Mouse (Mus musculus): ENCODE results near the gene Ncstn. TPM values are rescaled to one million over a fixed set of nuclear protein-coding genes. Genes with fewer than 3 reads are reported as not detected.
A peak's percentile ranks its signal among the peaks of the same experiment; 100 is the strongest.

Ncstn gene
- polyA plus RNA-seq, 1 experiment from 2014 or later, result 107 TPM

DNA sequence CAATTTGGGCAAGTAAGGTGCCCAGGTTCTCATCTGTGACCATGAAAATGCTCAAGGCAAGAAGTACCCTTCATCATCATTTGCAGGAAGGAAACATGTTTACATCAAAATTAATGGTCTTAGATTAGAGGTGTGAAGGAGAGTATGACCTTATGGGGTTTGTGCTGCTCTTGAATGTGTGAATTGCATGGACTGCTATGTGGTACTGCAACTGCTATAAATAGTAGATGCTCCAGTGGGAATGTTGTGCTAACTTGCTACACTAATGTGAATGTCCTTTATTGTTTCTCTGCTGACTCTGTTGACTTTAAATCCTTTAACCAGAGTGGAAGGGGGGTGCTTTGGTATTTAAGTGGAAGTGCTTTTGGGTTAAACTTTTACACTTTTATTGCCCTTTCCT lies 11.7 kb upstream of the Ncstn start:
- Histone ChIP-seq H3K9ac (ENCODE audit: low read depth, low read length) (no peak overlapping the region), H3K27me3 (ENCODE audit: control insufficient read depth, insufficient read depth, low read depth, low read length) (no peaks in the 10 kb centered on the region), H3K4me3 (ENCODE audit: low read depth, low read length) (no peak overlapping the region), H3K4me1 (ENCODE audit: control insufficient read depth, insufficient read depth, low read length) (no peaks in the 10 kb centered on the region), H3K4me2 (ENCODE audit: low read length) (no peak overlapping the region), H3K36me3 (ENCODE audit: control insufficient read depth, insufficient read depth, low read length) (peaks cover 38% of the 10 kb centered on the region), H3K27ac (ENCODE audit: low read length) (no peak overlapping the region), H3K9me3 (replicated peaks; ENCODE audit: control insufficient read depth, low read length, poor library complexity, severe bottlenecking) (no peaks in the 10 kb centered on the region)
- no peak for ATAC-seq

DNA sequence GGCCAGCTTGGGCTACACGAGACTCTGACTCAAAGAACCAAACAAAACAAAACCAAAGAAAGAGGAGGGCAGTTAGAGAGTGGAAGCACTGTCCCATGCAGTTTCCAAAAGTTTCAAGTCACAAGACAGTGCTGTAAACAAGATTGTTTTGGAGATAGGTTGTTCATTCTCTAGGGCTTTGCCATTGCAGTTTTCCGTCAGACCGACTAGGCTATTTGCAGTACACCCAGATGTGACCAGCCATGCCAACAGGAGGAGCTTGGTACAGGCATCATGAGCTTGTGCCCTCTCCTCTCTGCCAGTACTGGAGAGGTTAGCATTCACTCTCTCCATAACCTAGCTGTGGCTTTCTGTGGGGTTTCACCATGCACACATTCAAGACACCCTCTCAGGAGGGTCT lies 10.9 kb upstream of the Ncstn start:
- Histone ChIP-seq H3K4me1 (ENCODE audit: control insufficient read depth, insufficient read depth, low read length) (no peaks in the 10 kb centered on the region), H3K36me3 (ENCODE audit: control insufficient read depth, insufficient read depth, low read length) (peaks cover 43% of the 10 kb centered on the region), H3K4me3 (ENCODE audit: low read depth, low read length) (no peak overlapping the region), H3K9ac (ENCODE audit: low read depth, low read length) (no peak overlapping the region), H3K9me3 (replicated peaks; ENCODE audit: control insufficient read depth, low read length, poor library complexity, severe bottlenecking) (no peaks in the 10 kb centered on the region), H3K27ac (ENCODE audit: low read length) (no peak overlapping the region), H3K4me2 (ENCODE audit: low read length) (no peak overlapping the region), H3K27me3 (ENCODE audit: control insufficient read depth, insufficient read depth, low read depth, low read length) (no peaks in the 10 kb centered on the region)
- ATAC-seq, result no peak
- 51% methylated on average over 3 of the region's 3 CpGs for WGBS

DNA sequence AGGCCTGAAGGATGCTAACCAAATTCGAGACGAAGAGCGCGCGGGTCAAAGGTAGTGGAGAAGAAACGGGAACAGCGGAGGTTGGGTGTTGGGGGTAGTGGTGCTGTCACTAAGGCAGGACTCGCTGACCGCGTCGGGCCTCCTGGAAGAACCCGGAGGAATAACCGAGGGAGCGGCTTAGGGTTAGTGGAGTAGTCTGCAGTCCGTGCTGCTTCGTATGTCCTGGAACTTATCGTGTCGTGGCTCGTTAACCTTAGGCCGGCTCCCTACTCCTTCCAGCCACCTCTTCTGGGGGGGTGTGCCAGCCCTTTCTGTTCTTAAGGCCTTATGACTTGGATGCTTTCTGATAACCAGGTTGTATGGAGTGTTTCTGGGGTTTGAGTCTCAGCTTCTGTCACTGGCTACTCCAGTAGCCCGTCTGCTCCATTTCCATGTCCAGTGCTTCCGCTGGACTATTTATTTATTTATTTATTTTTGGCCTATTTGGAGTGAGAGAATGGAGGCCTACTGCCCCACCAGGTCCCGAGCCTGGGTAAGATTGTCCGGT lies 377 bp upstream of the Ncstn start:
- Histone ChIP-seq H3K4me1 (ENCODE audit: control insufficient read depth, insufficient read depth, low read length) (peaks cover 17% of the 10 kb centered on the region), H3K27me3 (ENCODE audit: control insufficient read depth, insufficient read depth, low read depth, low read length) (no peaks in the 10 kb centered on the region), H3K9me3 (replicated peaks; ENCODE audit: control insufficient read depth, low read length, poor library complexity, severe bottlenecking) (no peaks in the 10 kb centered on the region), H3K27ac (ENCODE audit: low read length) (peak overlapping the region; percentile 86), H3K4me2 (ENCODE audit: low read length) (peak overlapping the region; percentile 84), H3K4me3 (ENCODE audit: low read depth, low read length) (peak overlapping the region; percentile 77), H3K36me3 (ENCODE audit: control insufficient read depth, insufficient read depth, low read length) (peaks cover 9% of the 10 kb centered on the region; the same call in 1 of the 2 replicates), H3K9ac (ENCODE audit: low read depth, low read length) (peak overlapping the region; percentile 88)
- 2% methylated on average over 24 of the region's 24 CpGs for WGBS
- ATAC-seq, result peak; percentile 77

DNA sequence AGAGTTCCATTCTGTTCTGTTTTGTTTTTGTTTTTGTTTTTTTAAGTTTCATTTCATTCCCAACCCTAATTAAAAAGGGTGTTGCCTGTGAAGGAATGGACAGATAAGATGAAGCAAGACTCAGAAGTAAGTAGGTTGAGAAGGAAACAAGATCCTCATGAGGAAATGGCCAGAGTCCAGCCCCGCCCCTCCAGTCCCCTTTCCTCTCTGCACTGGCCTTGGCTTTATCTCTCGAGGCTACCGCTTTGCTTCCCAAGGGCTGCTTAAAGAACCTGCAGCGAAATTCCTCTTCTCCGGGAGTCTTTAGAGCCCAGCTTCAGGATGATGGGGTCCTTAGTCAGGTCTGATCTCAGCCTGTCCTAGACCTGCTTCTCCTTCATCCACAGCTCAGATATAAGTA lies 4.6 kb downstream of the Ncstn start:
- 81% methylated on average over 5 of the region's 5 CpGs for WGBS

GRCm38 (mm10) chr1:172072604-172073003 lies 10.0 kb downstream of the Ncstn start:
- no peaks in the 10 kb centered on the region for H3K9me3 ChIP-seq (replicated peaks; ENCODE audit: control insufficient read depth, low read length, poor library complexity, severe bottlenecking)
- no peak for ATAC-seq
- peaks cover 60% of the 10 kb centered on the region for H3K36me3 ChIP-seq (ENCODE audit: control insufficient read depth, insufficient read depth, low read length)
- H3K9ac ChIP-seq (ENCODE audit: low read depth, low read length), result no peak overlapping the region
- no peak overlapping the region for H3K4me2 ChIP-seq (ENCODE audit: low read length)
- WGBS, result 96% methylated on average over 7 of the region's 7 CpGs
- no peaks in the 10 kb centered on the region for H3K4me1 ChIP-seq (ENCODE audit: control insufficient read depth, insufficient read depth, low read length)
- no peak overlapping the region for H3K27ac ChIP-seq (ENCODE audit: low read length)
- H3K27me3 ChIP-seq (ENCODE audit: control insufficient read depth, insufficient read depth, low read depth, low read length), result no peaks in the 10 kb centered on the region
- no peak overlapping the region for H3K4me3 ChIP-seq (ENCODE audit: low read depth, low read length)

More for the DNA sequence above, 4.6 kb downstream of the Ncstn start:
- Histone ChIP-seq H3K36me3 (ENCODE audit: control insufficient read depth, insufficient read depth, low read length) (peaks cover 28% of the 10 kb centered on the region), H3K9ac (ENCODE audit: low read depth, low read length) (no peak overlapping the region), H3K4me2 (ENCODE audit: low read length) (no peak overlapping the region), H3K4me3 (ENCODE audit: low read depth, low read length) (no peak overlapping the region), H3K27me3 (ENCODE audit: control insufficient read depth, insufficient read depth, low read depth, low read length) (no peaks in the 10 kb centered on the region), H3K27ac (ENCODE audit: low read length) (no peak overlapping the region), H3K4me1 (ENCODE audit: control insufficient read depth, insufficient read depth, low read length) (peaks cover 4% of the 10 kb centered on the region), H3K9me3 (replicated peaks; ENCODE audit: control insufficient read depth, low read length, poor library complexity, severe bottlenecking) (no peaks in the 10 kb centered on the region)
- ATAC-seq, result no peak

- no peak for ATAC-seq
- WGBS, result 49% methylated on average over 4 of the region's 4 CpGs
Observed at GRCm38 (mm10) chr1:172071556-172071955, 11.0 kb downstream of the Ncstn start.

GRCm38 (mm10) chr1:172070227-172070626 lies 12.4 kb downstream of the Ncstn start:
- Histone ChIP-seq H3K27me3 (ENCODE audit: control insufficient read depth, insufficient read depth, low read depth, low read length) (no peaks in the 10 kb centered on the region), H3K27ac (ENCODE audit: low read length) (no peak overlapping the region), H3K9ac (ENCODE audit: low read depth, low read length) (no peak overlapping the region), H3K4me3 (ENCODE audit: low read depth, low read length) (no peak overlapping the region), H3K36me3 (ENCODE audit: control insufficient read depth, insufficient read depth, low read length) (peaks cover 72% of the 10 kb centered on the region), H3K9me3 (replicated peaks; ENCODE audit: control insufficient read depth, low read length, poor library complexity, severe bottlenecking) (no peaks in the 10 kb centered on the region), H3K4me1 (ENCODE audit: control insufficient read depth, insufficient read depth, low read length) (no peaks in the 10 kb centered on the region), H3K4me2 (ENCODE audit: low read length) (no peak overlapping the region)
- 81% methylated on average over 6 of the region's 6 CpGs for WGBS
- no peak for ATAC-seq

More at GRCm38 (mm10) chr1:172071556-172071955, 11.0 kb downstream of the Ncstn start:
- no peak overlapping the region for H3K27ac ChIP-seq (ENCODE audit: low read length)
- no peaks in the 10 kb centered on the region for H3K9me3 ChIP-seq (replicated peaks; ENCODE audit: control insufficient read depth, low read length, poor library complexity, severe bottlenecking)
- H3K4me1 ChIP-seq (ENCODE audit: control insufficient read depth, insufficient read depth, low read length), result no peaks in the 10 kb centered on the region
- no peak overlapping the region for H3K4me3 ChIP-seq (ENCODE audit: low read depth, low read length)
- no peak overlapping the region for H3K4me2 ChIP-seq (ENCODE audit: low read length)
- no peaks in the 10 kb centered on the region for H3K27me3 ChIP-seq (ENCODE audit: control insufficient read depth, insufficient read depth, low read depth, low read length)
- peaks cover 69% of the 10 kb centered on the region for H3K36me3 ChIP-seq (ENCODE audit: control insufficient read depth, insufficient read depth, low read length)
- no peak overlapping the region for H3K9ac ChIP-seq (ENCODE audit: low read depth, low read length)

DNA sequence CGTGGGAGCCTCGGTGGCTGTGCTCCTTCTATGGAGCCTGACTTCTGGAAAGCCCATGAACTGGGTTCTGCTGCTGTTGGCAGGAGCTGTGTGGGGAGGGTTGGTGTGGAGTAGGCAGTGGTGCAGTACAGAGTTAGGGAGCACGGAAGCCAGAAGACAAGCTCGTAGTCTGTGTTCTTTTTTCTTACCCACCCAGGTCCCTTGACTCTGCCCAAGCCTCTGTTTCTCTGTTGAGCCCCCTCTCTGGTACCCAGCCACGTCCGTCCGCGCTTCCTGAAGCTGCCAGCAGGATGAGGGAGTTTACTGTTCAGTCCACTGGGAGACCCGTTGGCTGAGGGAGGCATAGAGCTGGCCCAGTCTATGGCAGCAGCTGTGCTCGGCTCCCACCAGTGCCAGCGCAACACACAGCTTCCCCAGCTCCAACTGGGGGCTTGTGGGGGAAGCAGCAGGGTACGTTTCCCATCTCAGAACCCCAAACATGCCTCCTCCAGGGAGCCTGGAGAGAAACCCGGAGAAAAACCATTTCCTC lies 17.9 kb downstream of the Ncstn start:
- H3K9me3 ChIP-seq (replicated peaks; ENCODE audit: control insufficient read depth, low read length, poor library complexity, severe bottlenecking), result no peaks in the 10 kb centered on the region
- H3K9ac ChIP-seq (ENCODE audit: low read depth, low read length), result no peak overlapping the region
- H3K4me2 ChIP-seq (ENCODE audit: low read length), result no peak overlapping the region
- H3K27ac ChIP-seq (ENCODE audit: low read length), result 0 out of 2 replicates have a peak overlapping the region, but pooled peaks have one; percentile 10
- H3K36me3 ChIP-seq (ENCODE audit: control insufficient read depth, insufficient read depth, low read length), result peaks cover 38% of the 10 kb centered on the region
- no peaks in the 10 kb centered on the region for H3K4me1 ChIP-seq (ENCODE audit: control insufficient read depth, insufficient read depth, low read length)
- no peak overlapping the region for H3K4me3 ChIP-seq (ENCODE audit: low read depth, low read length)
- peak; percentile 70 for ATAC-seq
- H3K27me3 ChIP-seq (ENCODE audit: control insufficient read depth, insufficient read depth, low read depth, low read length), result no peaks in the 10 kb centered on the region
- WGBS, result 45% methylated on average over 13 of the region's 13 CpGs

DNA sequence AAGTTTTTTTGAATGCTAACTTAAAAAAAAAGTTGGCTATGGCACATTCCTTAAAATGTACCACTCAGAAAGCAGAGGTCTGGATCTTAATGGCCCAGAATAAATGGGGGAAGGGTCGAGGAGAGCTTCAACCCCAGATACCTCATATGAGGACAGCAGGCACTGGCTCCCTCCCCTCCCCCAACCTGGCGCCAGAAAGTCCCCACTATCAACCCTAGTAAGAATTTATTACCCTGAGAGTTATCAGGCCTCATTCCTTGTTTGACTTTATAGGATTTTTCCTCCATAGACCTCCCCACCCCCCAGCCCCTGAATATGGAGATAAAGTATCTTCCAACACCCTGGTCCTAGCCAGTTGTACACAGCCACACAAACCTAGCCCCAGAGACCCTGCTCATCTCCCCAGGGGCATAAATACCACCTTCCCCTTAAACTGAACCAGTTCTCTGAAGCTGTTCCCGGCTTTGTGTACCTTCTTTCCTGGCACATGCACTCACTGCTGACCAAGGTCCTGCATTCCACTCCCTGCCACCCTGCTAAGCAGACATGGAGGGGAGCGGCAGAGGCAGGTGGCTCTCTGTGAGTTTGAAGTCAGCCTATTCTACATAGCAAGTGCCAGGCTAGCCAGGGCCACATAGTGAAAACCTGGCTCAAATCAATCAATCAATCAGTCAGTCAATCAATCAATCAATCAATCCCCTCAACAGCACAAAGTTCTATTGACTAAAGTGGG lies 19.1 kb downstream of the Ncstn start:
- Histone ChIP-seq H3K4me2 (ENCODE audit: low read length) (no peak overlapping the region), H3K9ac (ENCODE audit: low read depth, low read length) (no peak overlapping the region), H3K9me3 (replicated peaks; ENCODE audit: control insufficient read depth, low read length, poor library complexity, severe bottlenecking) (no peaks in the 10 kb centered on the region), H3K36me3 (ENCODE audit: control insufficient read depth, insufficient read depth, low read length) (peaks cover 25% of the 10 kb centered on the region), H3K4me3 (ENCODE audit: low read depth, low read length) (no peak overlapping the region), H3K4me1 (ENCODE audit: control insufficient read depth, insufficient read depth, low read length) (peaks cover 2% of the 10 kb centered on the region; the same call in 1 of the 2 replicates), H3K27me3 (ENCODE audit: control insufficient read depth, insufficient read depth, low read depth, low read length) (no peaks in the 10 kb centered on the region), H3K27ac (ENCODE audit: low read length) (no peak overlapping the region)
- no peak for ATAC-seq
- 72% methylated on average over 4 of the region's 4 CpGs for WGBS

All from midbrain, embryonic 16.5 days (tissue).